Mouse (Mus musculus) olfactory bulb, adult 2 months (tissue): ENCODE data around the gene Psmd7.

ENCODE experiments used
- CTCF ChIP-seq: fragments of 200-500 bp; IDR thresholded peaks from 2 replicates; pipeline ENCODE4 v1.5.1; 2012; ENCODE audit warnings: low read depth, mild to moderate bottlenecking, low read length, moderate library complexity; ENCODE audit not compliant: insufficient read depth
- POLR2A ChIP-seq: fragments of 200-500 bp; IDR thresholded peaks from 2 replicates; pipeline ENCODE4 v1.6.1; 2012; ENCODE audit warnings: mild to moderate bottlenecking, low read depth, low read length, moderate library complexity; ENCODE audit not compliant: insufficient read depth

DNA sequence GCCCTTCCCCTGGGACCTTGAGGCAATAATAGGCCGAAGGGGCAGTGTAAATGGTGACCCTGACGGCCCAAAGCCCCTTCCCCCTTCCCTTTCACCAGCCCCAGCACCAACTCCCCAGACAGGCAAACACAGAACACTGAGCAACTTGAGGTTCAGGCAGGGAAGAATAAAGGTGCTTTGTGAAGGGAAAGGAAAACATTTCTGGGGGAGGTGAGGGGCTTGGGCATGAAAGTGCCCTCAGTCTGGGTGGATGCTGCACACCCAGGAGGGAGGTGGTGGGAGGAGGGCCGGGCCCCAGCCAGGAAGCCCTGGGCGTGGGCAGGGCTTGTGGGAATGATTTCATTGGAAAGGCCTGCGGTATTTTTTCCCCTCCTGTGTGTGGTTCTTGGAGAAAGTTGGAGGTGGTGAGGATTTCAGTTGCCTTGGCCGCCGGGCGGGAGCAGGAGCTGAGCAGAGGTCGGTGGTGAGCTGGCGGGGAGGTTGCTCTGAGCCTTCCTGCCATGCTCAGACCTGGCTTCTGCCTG, 43.6 kb downstream of the Psmd7 start:
- no peak for TF ChIP-seq CTCF
- no peak for TF ChIP-seq POLR2A
